Mouse (Mus musculus): Measurements from ENCODE around the gene Pdhb. TPM values are rescaled to one million over a fixed set of nuclear protein-coding genes. Genes with fewer than 3 reads are reported as not detected.

Gene Pdhb
- polyA plus RNA-seq, 1 experiment from 2014 or later, result 205 TPM

GRCm38 (mm10) chr14:8209896-8210295 lies 37.1 kb upstream of the Pdhb start:
- WGBS, result 96% methylated on average over 2 of the region's 2 CpGs
- Histone ChIP-seq H3K27me3 (ENCODE audit: poor library complexity, severe bottlenecking) (peaks cover 6% of the 10 kb centered on the region; the same call in 1 of the 2 replicates), H3K4me3 (no peak overlapping the region), H3K27ac (no peak overlapping the region), H3K9me3 (no peaks in the 10 kb centered on the region), H3K36me3 (replicated peaks) (no peaks in the 10 kb centered on the region), H3K4me1 (peaks cover 28% of the 10 kb centered on the region)
- DNase-seq (ENCODE audit: extremely low spot score, low spot score), result no peak

DNA sequence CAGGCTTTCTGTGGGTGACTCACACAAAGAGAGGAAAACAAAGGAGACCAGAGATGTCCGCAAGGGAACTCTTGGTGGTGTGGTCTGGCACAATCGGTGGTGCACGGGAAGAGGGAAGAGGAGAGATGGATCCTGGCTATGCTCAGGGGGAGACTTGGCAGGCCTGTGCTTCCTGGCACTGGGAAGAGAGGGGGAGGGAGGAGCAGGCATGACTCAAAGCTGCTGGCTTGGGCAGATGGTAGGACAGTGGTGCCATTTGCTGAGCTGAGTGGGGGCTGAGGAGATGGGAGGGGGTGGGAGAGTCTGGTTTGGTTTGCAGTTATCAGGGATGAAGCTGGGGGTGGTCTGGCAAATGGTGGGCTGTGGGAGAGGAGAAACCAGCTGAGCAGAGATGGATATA lies 36.1 kb upstream of the Pdhb start:
- Histone ChIP-seq H3K27me3 (ENCODE audit: poor library complexity, severe bottlenecking) (0 out of 2 replicates have a peak, but pooled peaks cover 5% of the 10 kb centered on the region), H3K36me3 (replicated peaks) (no peaks in the 10 kb centered on the region), H3K4me1 (peaks cover 22% of the 10 kb centered on the region), H3K4me3 (no peak overlapping the region), H3K27ac (0 out of 2 replicates have a peak overlapping the region, but pooled peaks have one; percentile 16), H3K9me3 (no peaks in the 10 kb centered on the region)
- DNase-seq (ENCODE audit: extremely low spot score, low spot score), result no peak
- WGBS, result 69% methylated on average over 3 of the region's 3 CpGs

DNA sequence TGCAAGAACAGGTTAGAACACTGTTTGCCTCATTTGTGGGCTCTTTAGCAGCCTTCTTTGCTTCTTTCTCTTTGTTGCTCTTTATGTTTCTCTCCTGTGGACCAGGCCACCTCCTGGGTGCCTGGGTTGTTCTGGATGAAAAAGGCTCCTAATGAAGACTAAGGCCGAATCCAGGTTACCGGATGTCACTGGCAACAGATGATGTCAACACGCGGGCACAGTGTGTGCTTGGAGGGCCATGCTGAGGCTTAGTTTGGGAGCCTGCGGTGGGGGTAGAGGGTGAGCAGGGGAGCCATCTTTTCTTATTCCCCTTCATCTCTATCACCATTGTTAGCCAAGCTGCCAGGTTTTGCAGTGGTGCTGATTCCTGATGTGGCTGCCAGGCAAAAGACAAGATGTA lies 34.7 kb upstream of the Pdhb start:
- DNase-seq (ENCODE audit: extremely low spot score, low spot score), result no peak
- Histone ChIP-seq H3K36me3 (replicated peaks) (no peaks in the 10 kb centered on the region), H3K27me3 (ENCODE audit: poor library complexity, severe bottlenecking) (0 out of 2 replicates have a peak, but pooled peaks cover 5% of the 10 kb centered on the region), H3K27ac (peak overlapping the region; percentile 16; the same call in 1 of the 2 replicates), H3K9me3 (no peaks in the 10 kb centered on the region), H3K4me3 (no peak overlapping the region), H3K4me1 (peaks cover 18% of the 10 kb centered on the region)
- WGBS, result 61% methylated on average over 5 of the region's 5 CpGs

DNA sequence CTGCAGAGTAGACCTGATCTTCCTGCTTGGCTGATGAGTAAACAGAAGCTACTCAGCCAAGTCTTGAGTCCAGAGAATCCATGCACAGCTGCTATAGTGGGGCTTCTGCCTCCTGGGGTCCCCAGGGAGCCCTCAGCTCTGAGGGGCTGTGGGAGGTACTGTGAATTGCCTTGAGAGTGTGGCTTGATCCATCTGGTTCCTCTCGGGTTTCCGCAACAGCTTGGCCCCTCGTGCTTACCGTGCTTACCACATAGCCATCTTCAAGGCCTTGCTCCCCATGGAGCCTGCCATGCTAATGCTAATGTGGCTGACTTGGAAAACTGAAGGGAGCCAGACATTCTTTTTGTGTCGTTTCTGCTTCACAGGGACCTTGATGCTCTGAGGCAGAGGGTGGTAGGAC lies 34.3 kb upstream of the Pdhb start:
- Histone ChIP-seq H3K27ac (peak overlapping the region; percentile 16; the same call in 1 of the 2 replicates), H3K4me3 (no peak overlapping the region), H3K27me3 (ENCODE audit: poor library complexity, severe bottlenecking) (0 out of 2 replicates have a peak, but pooled peaks cover 5% of the 10 kb centered on the region), H3K36me3 (replicated peaks) (no peaks in the 10 kb centered on the region), H3K9me3 (no peaks in the 10 kb centered on the region), H3K4me1 (peaks cover 18% of the 10 kb centered on the region)
- WGBS, result 24% methylated on average over 5 of the region's 5 CpGs
- no peak for DNase-seq (ENCODE audit: extremely low spot score, low spot score)

DNA sequence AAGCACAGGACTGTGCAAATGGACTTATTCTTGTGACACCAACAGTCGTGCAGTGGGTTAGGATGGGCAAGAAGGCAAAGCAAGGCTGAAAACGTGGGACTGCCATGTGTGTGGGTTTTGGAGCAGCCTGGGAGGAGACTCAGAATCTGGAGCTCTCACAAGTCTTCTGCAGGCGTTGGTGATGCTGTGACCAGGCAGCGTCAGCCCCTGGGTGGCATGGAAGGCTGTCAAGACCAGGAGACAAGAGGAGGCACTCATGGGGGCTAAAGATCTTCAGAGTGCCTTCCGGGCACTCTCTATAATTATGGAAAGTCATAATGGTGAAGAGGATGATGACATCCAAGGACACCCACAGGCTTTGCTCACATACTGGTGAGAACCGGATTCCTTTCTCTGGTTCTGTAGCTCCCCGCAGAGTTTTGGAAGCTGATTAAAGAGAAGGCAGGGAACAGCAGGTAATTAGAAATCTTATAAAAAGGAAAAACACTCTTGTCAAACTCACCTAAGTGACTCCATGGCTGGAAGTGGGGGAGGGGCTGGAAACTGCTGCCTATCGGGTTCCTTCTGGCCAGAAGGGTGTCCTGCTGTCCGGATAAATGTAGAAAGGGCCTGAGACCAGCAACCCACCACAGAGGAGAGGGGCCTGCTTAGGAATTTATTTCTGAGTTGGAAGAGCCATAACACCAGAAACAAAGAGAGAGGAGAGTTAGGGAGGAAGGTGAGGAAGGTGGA lies 33.5 kb upstream of the Pdhb start:
- H3K4me3 ChIP-seq, result no peak overlapping the region
- H3K36me3 ChIP-seq (replicated peaks), result no peaks in the 10 kb centered on the region
- H3K27ac ChIP-seq, result no peak overlapping the region
- DNase-seq (ENCODE audit: extremely low spot score, low spot score), result no peak
- peaks cover 18% of the 10 kb centered on the region for H3K4me1 ChIP-seq
- 59% methylated on average over 9 of the region's 9 CpGs for WGBS
- H3K9me3 ChIP-seq, result no peaks in the 10 kb centered on the region
- 0 out of 2 replicates have a peak, but pooled peaks cover 5% of the 10 kb centered on the region for H3K27me3 ChIP-seq (ENCODE audit: poor library complexity, severe bottlenecking)

- H3K27me3 ChIP-seq (ENCODE audit: poor library complexity, severe bottlenecking), result no peaks in the 10 kb centered on the region
- DNase-seq (ENCODE audit: extremely low spot score, low spot score), result no peak
- H3K4me3 ChIP-seq, result no peak overlapping the region
- no peaks in the 10 kb centered on the region for H3K36me3 ChIP-seq (replicated peaks)
- H3K27ac ChIP-seq, result no peak overlapping the region
- H3K4me1 ChIP-seq, result peaks cover 8% of the 10 kb centered on the region
- H3K9me3 ChIP-seq, result no peaks in the 10 kb centered on the region
- WGBS, result 81% methylated on average over 3 of the region's 3 CpGs
Measured at GRCm38 (mm10) chr14:8201715-8202114, 28.9 kb upstream of the Pdhb start.

DNA sequence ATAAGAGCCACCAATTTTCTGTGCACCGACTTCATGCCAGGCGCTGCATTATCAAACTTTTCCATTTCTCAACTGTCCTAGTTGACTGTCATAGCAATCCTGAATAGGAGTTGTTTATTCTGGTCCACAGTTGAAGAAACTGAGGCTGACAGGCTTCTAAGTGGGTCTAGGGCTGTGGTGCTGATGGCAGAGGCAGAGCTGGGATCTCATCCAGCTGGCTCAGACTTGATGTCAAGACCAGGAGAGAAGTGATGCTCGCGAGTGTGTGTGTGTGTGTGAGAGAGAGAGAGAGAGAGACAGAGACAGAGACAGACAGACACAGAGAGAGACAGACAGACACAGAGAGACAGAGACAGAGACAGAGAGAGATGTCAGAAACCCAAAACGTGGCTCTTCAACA lies 27.9 kb upstream of the Pdhb start:
- Histone ChIP-seq H3K36me3 (replicated peaks) (no peaks in the 10 kb centered on the region), H3K4me1 (no peaks in the 10 kb centered on the region), H3K27ac (no peak overlapping the region), H3K9me3 (no peaks in the 10 kb centered on the region), H3K27me3 (ENCODE audit: poor library complexity, severe bottlenecking) (no peaks in the 10 kb centered on the region), H3K4me3 (no peak overlapping the region)
- no peak for DNase-seq (ENCODE audit: extremely low spot score, low spot score)
- 89% methylated on average over 5 of the region's 5 CpGs for WGBS

DNA sequence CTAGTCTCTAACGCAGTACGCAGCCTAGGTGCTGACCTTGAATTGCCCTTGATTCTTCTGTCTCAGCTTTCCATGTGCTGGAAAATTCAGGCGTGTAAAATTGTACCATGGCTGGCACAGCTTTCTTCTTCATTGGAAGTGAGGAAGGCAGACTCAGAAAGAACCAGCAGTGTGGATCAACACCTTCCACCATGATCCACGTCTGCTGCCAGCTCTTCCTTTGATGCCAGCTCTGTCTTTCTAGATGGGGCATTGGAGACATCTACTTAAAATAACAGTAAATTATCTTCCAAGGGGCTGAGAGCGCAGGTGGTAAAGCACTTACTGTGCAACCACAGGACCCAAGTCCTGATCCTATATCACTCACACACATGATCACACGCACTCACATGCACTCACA lies 19.9 kb upstream of the Pdhb start:
- no peaks in the 10 kb centered on the region for H3K27me3 ChIP-seq (ENCODE audit: poor library complexity, severe bottlenecking)
- no peaks in the 10 kb centered on the region for H3K4me1 ChIP-seq
- no peak for DNase-seq (ENCODE audit: extremely low spot score, low spot score)
- WGBS, result 89% methylated on average over 6 of the region's 6 CpGs
- no peaks in the 10 kb centered on the region for H3K36me3 ChIP-seq (replicated peaks)
- no peak overlapping the region for H3K4me3 ChIP-seq
- no peaks in the 10 kb centered on the region for H3K9me3 ChIP-seq
- no peak overlapping the region for H3K27ac ChIP-seq

DNA sequence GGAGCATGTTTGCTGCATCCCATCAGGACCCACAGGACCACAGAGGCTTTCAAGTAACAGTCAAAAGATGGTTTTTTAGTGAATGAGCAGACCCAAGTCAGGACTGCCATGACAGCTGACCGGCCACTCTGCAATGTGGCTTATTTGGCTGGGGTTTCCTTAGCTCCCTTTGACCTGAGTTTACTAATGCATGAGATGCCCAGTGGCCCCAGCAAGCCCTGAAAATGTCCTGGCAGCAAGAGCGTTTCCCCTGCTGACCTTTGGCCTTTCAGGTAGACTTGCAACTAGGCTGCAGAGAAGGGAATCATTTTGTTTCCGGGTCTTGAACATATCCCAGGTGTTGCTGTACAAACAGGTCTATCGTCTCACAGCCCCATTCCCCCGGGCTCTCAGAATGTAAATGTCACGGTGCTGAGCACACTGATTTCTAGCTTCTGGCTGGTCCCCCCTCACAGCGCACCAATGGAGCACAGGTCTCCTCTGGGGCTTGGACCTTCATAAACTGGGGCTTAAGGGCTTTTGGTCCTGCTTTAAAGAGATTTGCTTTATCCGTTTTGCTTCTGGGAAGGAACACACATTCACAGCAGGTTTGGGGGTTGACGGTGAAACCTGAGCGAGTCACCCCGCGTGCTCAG lies 18.6 kb upstream of the Pdhb start:
- WGBS, result 79% methylated on average over 12 of the region's 12 CpGs
- no peaks in the 10 kb centered on the region for H3K9me3 ChIP-seq
- no peaks in the 10 kb centered on the region for H3K27me3 ChIP-seq (ENCODE audit: poor library complexity, severe bottlenecking)
- DNase-seq (ENCODE audit: extremely low spot score, low spot score), result no peak
- no peak overlapping the region for H3K4me3 ChIP-seq
- H3K36me3 ChIP-seq (replicated peaks), result no peaks in the 10 kb centered on the region
- H3K4me1 ChIP-seq, result no peaks in the 10 kb centered on the region
- H3K27ac ChIP-seq, result no peak overlapping the region

DNA sequence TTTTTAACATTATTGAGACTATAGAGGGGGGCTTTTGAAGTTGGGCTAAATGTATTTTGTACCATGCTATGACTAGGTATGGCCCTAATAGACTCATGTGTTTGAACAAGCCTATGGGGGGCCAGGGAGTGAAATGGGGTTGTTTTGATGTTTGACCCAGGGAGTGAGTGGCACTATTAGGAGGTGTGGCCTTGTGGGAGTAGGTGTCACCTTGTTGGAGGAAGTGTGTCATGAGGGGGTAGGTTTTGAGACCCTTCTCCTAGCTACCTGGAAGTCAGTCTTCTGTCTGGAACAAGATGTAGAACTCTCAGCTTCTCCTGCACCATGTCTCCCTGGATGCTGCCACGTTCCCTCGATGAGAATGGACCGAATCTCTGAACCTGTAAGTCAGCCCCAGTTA lies 17.7 kb upstream of the Pdhb start:
- 91% methylated on average over 3 of the region's 3 CpGs for WGBS
- Histone ChIP-seq H3K27ac (no peak overlapping the region), H3K27me3 (ENCODE audit: poor library complexity, severe bottlenecking) (no peaks in the 10 kb centered on the region), H3K4me3 (no peak overlapping the region), H3K9me3 (no peaks in the 10 kb centered on the region), H3K4me1 (no peaks in the 10 kb centered on the region), H3K36me3 (replicated peaks) (no peaks in the 10 kb centered on the region)
- DNase-seq (ENCODE audit: extremely low spot score, low spot score), result no peak

DNA sequence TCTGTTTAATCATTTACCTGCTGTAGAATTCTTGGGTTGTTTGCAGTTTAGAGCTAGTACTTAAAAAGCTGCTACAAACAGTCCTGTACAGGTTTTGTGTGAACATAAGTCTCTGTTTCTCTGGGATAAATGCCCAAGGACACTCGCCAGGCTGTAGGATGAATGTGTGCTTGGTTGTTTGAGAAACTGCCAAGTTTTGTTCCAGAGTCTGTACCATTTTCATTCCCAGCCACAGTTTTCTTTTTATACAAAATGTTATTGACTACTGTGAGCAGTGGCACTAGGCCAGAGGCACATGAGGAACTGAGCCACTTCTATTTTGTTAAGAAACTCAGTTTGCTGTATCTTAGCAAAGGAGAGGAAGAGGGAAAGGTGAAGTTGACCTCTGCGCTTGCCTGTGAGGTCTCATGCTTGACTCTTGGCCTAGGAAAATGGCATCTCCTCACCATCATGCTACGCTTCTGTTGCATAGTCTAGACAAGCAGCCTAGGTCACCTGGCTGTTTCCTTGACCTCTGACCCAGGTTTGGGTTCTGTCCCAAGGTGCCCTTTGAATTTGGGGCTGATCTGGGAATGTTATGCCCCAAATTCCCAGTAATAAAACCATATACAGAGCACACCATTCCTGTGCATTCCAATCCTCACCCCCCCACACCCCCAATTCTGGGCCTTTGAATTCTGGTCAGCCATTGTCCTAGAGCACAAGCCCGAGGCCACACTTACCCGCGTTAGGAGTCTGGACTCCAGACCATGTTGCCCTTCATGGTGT lies 13.6 kb upstream of the Pdhb start:
- no peak for DNase-seq (ENCODE audit: extremely low spot score, low spot score)
- Histone ChIP-seq H3K27ac (no peak overlapping the region), H3K4me3 (no peak overlapping the region), H3K27me3 (ENCODE audit: poor library complexity, severe bottlenecking) (no peaks in the 10 kb centered on the region), H3K36me3 (replicated peaks) (no peaks in the 10 kb centered on the region), H3K4me1 (no peaks in the 10 kb centered on the region), H3K9me3 (no peaks in the 10 kb centered on the region)
- 92% methylated on average over 6 of the region's 6 CpGs for WGBS

DNA sequence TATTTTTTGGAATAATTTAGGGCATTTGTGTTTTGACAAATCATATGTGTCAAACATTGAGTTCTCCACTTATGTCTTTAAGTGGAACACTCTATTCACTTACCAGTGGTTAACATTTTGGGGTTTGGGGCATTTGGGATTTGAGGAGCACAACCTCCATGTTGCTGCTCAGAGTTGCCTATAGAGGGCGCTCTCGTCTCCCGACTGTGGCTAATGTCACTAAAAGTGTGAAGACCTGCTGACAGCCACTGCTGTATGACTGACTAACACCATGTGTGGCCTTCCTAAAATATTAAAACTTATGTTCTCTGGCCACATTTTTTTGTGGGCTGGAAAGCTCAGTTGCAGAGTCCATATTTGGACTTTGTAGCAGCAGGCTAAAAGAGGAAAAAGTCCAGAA lies 10.5 kb upstream of the Pdhb start:
- Histone ChIP-seq H3K9me3 (no peaks in the 10 kb centered on the region), H3K4me3 (no peak overlapping the region), H3K36me3 (replicated peaks) (no peaks in the 10 kb centered on the region), H3K4me1 (no peaks in the 10 kb centered on the region), H3K27ac (no peak overlapping the region), H3K27me3 (ENCODE audit: poor library complexity, severe bottlenecking) (no peaks in the 10 kb centered on the region)
- no peak for DNase-seq (ENCODE audit: extremely low spot score, low spot score)
- 56% methylated on average over 3 of the region's 3 CpGs for WGBS
